Mouse (Mus musculus): Measurements from ENCODE around the gene Cep295.
"Not testable (repeated sequence)": the region's sequence is repeated elsewhere in the genome, so short reads cannot be mapped to it uniquely, and the experiment has no call there.

Gene Cep295

GRCm38 (mm10) chr9:15306398-15307119 lies 51.0 kb downstream of the Cep295 start, which contains the start of gene 4931406C07Rik:
Gene 4931406C07Rik, minus strand, starts transcription at chr9:15306448.
- DNase-seq, result peak; percentile 32

DNA sequence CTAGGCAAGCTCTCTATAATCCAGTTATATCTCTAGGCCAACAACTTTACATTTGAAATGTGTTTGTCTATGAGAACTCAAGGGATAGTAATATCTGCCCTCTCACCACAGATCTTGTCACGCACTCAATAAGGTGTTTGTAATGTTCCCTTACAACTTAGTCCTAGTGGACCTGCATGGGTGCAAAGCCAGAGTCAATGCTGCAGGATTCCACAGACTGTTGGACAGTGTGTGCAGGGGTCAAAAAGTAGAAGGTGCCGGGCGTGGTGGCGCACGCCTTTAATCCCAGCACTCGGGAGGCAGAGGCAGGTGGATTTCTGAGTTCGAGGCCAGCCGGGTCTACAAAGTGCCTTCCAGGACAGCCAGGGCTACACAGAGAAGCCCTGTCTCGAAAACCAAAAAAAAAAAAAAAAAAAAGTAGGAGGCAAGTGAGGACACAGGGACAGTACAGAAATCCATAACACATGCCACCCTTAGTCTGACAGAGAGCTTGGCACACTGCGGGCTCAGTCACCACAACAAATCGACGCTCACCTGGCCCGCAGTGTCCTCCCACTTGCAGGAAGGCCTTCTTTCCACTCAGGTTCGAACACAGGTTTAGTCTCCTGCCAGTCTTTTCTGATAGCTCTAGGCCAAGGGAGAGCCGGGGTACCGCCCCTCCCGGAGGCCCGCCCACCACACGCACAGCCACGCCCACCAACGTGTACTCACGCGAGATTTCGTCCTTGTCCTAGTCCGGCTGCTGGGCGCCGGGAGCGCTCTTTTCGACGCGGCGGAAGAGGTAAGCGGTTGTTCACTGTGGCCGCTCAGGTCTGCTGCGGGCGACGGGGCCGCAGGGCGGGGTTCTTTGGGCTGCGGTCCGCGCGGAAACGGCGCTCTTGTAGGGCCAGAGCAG lies 51.8 kb downstream of the Cep295 start, which contains the start of gene Taf1d:
Gene Taf1d (plus strand): TSS at position 712 of the 895 bp plus-strand sequence.
- peak; percentile 97 for DNase-seq

GRCm38 (mm10) chr9:15302881-15303280 lies 54.7 kb downstream of the Cep295 start:
- DNase-seq, result no peak

GRCm38 (mm10) chr9:15302006-15302405 lies 55.6 kb downstream of the Cep295 start:
- DNase-seq, result not testable (repeated sequence)

DNA sequence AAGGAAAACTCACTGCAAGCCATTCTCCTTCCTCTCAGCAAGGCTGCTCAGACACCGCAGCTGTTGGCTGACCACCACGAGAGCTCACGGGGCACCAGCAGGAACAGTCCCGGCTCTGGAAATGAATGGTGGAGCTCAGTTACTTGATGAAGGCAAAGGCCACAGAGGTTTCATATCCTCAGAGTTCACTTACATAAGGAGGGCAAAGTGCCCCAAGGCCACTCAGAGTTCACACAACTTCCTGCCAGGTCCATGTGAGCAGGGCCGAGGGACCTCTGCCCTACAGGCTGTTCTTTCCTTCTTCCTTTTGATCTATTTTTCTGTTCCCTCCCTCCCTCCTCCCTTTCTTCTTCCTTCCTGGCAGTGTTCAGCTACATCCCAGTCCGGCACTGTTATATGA lies 56.2 kb downstream of the Cep295 start:
- DNase-seq, result no peak

DNA sequence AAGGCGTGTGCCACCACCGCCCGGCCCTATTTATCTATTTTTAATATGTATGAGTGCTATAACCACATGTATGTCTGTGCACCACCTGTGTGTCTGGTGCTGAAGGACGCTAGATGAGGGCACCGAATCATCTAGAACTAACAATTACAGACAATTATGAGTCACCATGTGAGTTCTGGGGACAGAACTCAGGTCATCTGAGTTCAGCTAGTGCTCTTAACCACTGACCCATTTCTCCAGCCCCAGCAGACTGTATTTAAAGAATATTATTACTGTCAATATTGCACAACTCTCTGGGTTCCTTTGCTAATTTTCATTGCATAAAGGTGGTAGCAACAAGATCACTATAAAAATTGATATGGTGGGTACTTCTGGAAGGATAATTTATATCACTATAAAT lies 57.5 kb downstream of the Cep295 start:
- DNase-seq, result no peak

- no peak for DNase-seq
Measured at GRCm38 (mm10) chr9:15298451-15298850, 59.1 kb downstream of the Cep295 start.

GRCm38 (mm10) chr9:15297112-15297511 lies 60.5 kb downstream of the Cep295 start:
- DNase-seq, result no peak

- DNase-seq, result no peak
Measured at GRCm38 (mm10) chr9:15289251-15289650, 68.3 kb downstream of the Cep295 start.

GRCm38 (mm10) chr9:15288402-15288801 lies 69.2 kb downstream of the Cep295 start:
- no peak for DNase-seq

- DNase-seq, result no peak
Measured at GRCm38 (mm10) chr9:15287846-15288245, 69.7 kb downstream of the Cep295 start.

DNA sequence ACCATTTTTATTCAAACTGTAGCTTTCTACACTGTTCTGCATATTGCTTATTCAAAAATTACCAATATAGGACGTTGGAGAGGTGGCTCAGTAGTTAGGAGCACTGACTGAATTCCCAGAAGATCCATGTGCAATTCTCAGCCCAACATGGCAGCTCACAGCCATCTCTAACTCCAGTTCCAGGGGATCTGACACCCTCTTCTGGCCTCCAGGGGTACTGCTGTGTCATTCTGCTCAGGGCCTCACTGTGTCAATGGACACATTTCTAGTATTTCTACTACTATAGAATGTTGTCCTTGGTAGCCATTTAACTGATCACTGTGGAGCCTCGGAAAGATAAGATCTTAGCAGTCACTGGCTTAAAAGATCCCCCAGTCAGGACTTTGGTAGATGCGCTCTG lies 72.1 kb downstream of the Cep295 start:
- no peak for DNase-seq

DNA sequence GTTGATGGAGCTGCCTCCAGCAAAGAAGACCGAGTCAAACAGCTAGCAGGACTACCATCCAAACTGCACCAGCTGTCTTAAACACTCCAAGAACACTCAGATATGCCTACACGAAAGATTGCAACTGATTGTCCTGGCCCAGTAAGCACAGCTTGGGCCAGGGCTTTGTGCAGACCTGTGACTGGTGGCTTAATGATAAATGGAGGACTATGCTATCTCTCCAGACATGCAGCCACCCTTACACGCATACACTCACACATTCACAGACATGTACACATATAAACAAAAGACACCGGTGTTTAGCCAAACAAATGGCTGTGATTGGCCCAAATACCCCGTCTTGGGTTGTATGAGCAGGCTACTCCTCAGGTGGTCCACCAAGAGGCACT lies 77.1 kb downstream of the Cep295 start:
- DNase-seq, result no peak

DNA sequence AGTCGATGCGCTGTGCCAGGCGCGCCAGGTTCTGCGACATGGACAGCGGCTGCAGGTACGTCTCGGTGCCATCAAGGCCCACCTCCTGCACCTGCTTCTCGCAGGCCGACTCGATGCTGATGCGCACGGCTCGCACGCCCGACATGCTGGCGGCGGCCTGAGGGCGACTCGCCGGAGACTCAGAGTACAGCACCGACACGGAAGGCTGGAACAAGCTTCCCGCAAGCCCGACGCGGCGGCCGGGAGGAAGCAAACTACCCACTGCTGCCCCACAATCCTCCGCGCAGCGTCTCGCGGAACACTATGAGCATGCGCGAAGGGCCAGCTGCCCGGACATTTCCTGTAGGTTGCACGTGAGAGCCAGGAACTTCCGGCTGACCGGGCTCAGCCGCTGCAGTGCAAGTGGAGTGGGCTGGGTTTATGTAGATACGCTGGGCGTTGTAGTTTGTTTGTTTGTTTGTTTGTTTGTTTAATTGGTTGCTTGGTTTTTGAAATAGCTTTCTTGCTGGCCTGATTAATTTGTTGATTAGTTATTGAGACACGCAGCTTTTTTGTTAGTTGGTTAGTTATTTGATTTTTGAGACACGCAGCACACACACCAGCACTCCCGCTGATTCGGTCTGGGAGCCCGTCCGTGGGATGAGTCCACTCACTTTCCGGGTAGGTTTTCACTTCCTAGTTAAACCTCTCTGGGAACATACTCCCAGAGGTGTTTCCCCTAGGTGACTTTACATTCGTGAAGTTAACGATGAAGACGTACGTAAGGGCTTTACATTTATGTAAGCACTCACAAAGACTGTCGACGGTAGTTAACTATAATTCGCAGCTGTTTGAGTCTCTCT lies 77.7 kb downstream of the Cep295 start, which contains the start of gene Med17:
Gene Med17 (minus strand): TSS at position 283 of the 842 bp plus-strand sequence.
- DNase-seq, result peak; percentile 92

GRCm38 (mm10) chr9:15279139-15279648 lies 78.4 kb downstream of the Cep295 start:
- no peak for DNase-seq

DNA sequence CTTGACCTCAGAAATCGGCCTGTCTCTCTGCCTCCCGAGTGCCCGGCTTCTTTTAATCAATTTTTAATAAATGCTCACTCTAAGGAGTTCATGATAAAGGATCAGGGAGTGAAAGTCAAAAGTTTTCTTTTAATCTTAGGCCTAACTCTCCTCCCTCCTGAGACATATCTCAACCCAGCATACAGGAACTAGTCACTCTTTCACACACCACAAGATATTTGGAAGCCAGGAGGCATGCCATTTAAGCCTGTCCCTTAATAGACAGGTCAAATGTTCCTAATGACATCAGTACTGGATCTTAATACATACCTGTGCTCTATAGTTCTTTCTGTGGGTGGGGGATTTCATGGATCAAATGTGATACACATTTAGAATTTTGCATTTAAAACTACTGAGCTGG lies 79.2 kb downstream of the Cep295 start:
- no peak for DNase-seq

DNA sequence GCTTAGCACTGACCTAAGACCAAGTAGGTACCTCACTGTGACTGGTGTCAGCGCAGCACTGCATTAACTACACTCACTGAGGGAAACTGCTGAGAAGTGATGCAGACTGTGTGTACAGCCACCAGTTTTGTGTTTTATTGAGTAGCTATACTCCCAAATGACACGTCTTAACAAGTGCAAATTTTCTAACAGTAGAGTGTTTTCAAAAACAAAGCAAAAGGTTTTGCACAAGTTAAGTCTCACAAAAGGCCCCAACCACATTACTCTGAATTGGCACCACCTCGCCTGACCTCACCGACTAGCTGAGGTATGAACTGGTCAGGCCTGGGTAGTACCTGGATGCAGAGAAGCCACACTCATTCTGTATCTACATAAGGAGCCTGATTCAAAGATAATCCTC lies 80.7 kb downstream of the Cep295 start:
- no peak for DNase-seq

- DNase-seq, result no peak
Measured at GRCm38 (mm10) chr9:15273981-15274380, 83.6 kb downstream of the Cep295 start.
